Mouse (Mus musculus) thymus, postnatal 36 days (tissue): ENCODE data around the gene Cadm3.
"Not testable (repeated sequence)": the region's sequence is repeated elsewhere in the genome, so short reads cannot be mapped to it uniquely, and the experiment has no call there.

Source experiments
- DNase-seq, 2 experiments: peaks; one replicate each; pipeline ENCODE4 v3.0.0; 2022; ENCODE audit warnings: mixed read lengths in 2 of 2

Gene Cadm3

DNA sequence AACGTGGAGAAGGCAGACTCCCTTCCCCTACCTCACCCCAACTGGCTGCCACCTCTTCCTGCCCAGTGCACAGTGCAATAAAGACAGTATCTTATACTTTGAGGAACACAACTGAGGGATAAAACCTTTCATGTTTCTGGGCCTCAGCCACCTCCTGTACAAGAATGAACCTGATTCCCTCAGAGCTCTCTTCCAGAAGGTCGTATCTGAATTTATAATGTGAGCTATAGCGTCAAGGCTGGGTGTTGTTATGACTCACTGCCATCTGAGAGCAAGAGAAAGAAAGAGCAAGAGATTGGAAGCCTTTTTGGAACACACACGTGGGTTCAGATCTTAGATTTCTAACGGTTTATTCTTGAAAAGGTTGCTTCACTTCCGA lies 45.3 kb downstream of the Cadm3 start:
- DNase-seq = no peak

DNA sequence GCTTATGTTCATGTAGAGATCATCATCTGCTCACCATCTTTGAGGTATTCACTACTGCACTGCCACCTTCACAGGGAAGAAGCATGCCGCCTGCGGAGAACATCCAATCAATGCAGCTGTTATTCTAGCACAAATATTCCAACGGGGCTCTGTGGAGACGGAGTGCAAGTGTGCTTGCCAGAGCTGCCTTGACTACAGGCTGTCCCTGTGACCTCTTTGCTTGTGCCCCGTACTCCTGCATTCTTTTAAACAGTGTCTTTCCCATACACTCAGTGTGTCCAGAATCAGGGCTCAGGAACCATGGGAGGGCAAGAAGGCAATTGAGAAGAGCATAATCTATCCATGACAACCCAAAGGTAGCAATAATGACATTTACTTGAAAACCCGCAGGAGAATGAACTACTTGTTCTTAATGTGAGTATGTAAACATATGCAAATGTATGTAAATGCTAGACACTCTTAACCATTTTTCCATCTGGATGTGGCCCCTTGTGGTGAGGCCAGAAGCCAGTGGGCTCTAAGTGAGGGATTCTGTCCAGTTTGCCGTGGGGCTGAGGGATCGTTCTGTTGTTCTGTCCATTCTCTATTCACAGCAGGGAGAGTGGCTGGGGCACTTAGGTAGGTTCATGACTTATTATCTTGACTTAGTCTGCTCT lies 45.8 kb downstream of the Cadm3 start:
- no peak for DNase-seq

DNA sequence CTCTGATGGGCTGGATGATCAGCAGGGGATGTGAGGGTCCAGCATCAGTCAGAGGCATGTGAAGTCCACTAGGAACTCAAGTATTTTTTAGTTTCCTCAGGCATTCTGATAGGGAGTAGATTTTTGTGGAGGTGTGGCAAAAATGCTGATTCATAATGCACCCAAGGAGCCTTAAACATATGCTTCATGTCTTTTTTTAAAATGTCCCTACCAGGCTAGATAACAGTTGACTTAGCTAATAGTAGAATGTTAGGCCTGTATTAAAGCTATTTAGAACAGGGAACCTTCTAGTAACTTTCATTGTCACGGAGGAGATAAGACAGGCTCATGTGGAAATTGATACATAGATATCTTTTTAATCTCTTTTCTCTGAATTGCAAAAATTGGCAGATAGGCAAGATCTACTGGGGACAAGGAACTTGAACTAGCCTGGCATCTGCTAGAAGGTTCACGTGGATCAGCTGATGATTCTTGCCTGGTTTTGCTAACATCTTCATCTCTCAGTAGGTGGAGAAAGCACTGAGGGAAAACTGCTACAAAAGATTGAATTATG lies 49.5 kb downstream of the Cadm3 start:
- no peak for DNase-seq

DNA sequence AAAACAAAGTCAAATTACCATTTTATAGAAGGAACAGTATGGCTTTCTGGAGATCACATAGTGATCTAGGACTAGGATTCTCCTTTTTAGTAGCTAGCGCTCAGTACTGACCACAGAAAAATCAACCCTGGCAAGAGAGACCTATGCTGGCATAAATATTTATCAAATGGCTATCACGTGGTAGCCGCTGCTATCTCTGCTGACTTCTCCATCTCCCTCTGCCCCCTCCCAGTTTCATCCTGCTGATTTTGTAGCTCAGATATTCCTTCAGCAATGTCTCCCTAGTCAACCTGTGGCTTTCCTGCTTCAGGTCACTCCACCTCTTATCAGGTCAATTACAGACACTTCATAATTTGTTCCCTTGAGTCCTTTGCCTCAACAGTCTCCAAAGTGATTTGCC lies 51.8 kb downstream of the Cadm3 start:
- no peak for DNase-seq

DNA sequence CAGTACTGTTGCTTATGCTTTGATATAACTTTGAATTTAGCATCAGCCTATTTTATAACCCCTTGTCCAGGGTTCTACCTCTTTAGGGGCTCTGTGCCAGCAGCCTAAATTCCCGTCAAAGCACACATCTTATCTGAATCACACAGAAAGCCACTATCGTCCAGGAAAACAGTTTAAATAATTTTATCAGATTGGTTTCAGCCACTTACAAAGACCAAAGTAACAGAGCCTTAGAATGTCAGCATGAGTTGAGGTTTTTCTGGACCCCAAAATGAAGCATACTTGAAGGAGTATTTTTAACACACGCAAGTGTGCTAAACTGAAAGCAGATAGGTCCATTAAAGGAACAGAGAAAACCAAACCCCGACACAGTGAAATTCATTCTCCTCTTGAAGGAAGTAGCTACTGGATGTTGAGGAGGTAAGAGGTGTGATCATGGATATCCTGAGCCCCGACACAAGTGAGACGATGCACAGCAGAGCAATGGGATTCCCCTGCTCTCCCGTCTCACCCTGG lies 53.9 kb downstream of the Cadm3 start:
- not testable (repeated sequence) for DNase-seq

DNA sequence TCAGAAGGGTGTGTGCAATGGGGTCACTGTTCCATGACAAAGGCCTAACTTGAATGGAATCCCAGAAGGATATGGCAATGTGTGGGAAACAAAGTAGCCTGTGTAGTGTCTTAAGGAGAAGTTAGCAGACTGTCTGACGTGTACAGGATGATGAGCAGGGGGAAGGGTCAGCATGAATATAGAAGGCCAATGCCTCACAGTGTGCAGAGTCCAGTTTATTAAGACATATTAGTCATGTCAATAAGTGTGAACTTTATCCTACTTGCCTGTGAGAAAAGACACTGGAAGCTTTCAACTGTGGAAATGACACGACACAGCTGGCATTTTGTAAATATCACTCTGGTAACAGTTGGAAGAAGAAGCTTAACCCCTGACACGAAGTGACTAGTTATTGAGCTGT lies 64.7 kb downstream of the Cadm3 start:
- DNase-seq = not testable (repeated sequence)
